Mouse (Mus musculus) thymus, adult 2 months (tissue): ENCODE results near the gene Lrpap1. TPM values are rescaled to one million over a fixed set of nuclear protein-coding genes. Genes with fewer than 3 reads are reported as not detected.

Source experiments
- DNase-seq: peaks from one replicate; pipeline ENCODE4 v3.0.0; 2021
- H3K27ac ChIP-seq: fragments of 200-500 bp; 2 replicates; pipeline ENCODE4 v1.5.1; 2012; ENCODE audit warnings: low read length, control low read depth; ENCODE audit not compliant: control insufficient read depth, insufficient read depth
- H3K27me3 ChIP-seq: fragments of 200-500 bp; 2 replicates; pipeline ENCODE4 v1.6.1; 2012; ENCODE audit warnings: mild to moderate bottlenecking, low read length, moderate library complexity, mixed read lengths; ENCODE audit not compliant: control insufficient read depth, insufficient read depth
- H3K36me3 ChIP-seq: fragments of 200-500 bp; 2 replicates; pipeline ENCODE4 v1.6.1; 2012; ENCODE audit warnings: mild to moderate bottlenecking, low read length, moderate library complexity; ENCODE audit not compliant: control insufficient read depth, insufficient read depth
- H3K4me1 ChIP-seq: fragments of 200-500 bp; replicated peaks from 2 replicates; pipeline ENCODE4 v1.6.1; 2012; ENCODE audit warnings: low read length; ENCODE audit not compliant: control insufficient read depth, insufficient read depth
- H3K4me3 ChIP-seq: fragments of 200-500 bp; 2 replicates; pipeline ENCODE4 v1.5.1; 2012; ENCODE audit warnings: mild to moderate bottlenecking, low read length, control low read depth, moderate library complexity; ENCODE audit not compliant: control insufficient read depth, insufficient read depth
- CTCF ChIP-seq: fragments of 200-500 bp; IDR thresholded peaks from 2 replicates; pipeline ENCODE4 v1.5.1; 2012; ENCODE audit warnings: mild to moderate bottlenecking, control low read depth, low read length, moderate library complexity, borderline replicate concordance; ENCODE audit not compliant: control insufficient read depth, poor library complexity, insufficient read depth; ENCODE audit errors: extremely low read depth
- POLR2A ChIP-seq: fragments of 200-500 bp; IDR thresholded peaks from 2 replicates; pipeline ENCODE4 v1.6.1; 2012; ENCODE audit warnings: mild to moderate bottlenecking, low read length, control low read depth, moderate library complexity; ENCODE audit not compliant: control insufficient read depth, poor library complexity, insufficient read depth; ENCODE audit errors: extremely low read depth
- WGBS: fragments of 180-500 bp; shearing (Covaris S2); methylation state at CpG from one replicate; pipeline ENCODE4 v1.1.7; 2018; 5-methylcytosine and 5-hydroxymethylcytosine counted together
- polyA plus RNA-seq: library from polyadenylated mRNA; depleted of rRNA; stranded (reverse); fragments of >200 nt; gene quantifications from 2 replicates; pipeline ENCODE4 v1.2.3, GENCODE M21; 2012

Gene Lrpap1
- polyA plus RNA-seq, 1 experiment: 24.4 TPM

GRCm38 (mm10) chr5:35105922-35106298, 344 bp upstream of the Lrpap1 start:
- Histone ChIP-seq H3K4me3 (peak overlapping the region; percentile 67), H3K4me1 (peaks cover 18% of the 10 kb centered on the region), H3K27ac (no peak overlapping the region), H3K27me3 (no peaks in the 10 kb centered on the region), H3K36me3 (peaks cover 13% of the 10 kb centered on the region)
- 15% methylated on average over 11 of the region's 11 CpGs for WGBS
- no peak for TF ChIP-seq CTCF
- TF ChIP-seq POLR2A: no peak
- no peak for DNase-seq

GRCm38 (mm10) chr5:35104183-35104959, 1.2 kb downstream of the Lrpap1 start:
- Histone ChIP-seq H3K36me3 (peaks cover 14% of the 10 kb centered on the region), H3K4me3 (no peak overlapping the region), H3K4me1 (peaks cover 18% of the 10 kb centered on the region), H3K27me3 (no peaks in the 10 kb centered on the region), H3K27ac (no peak overlapping the region)
- 85% methylated on average over 8 of the region's 8 CpGs for WGBS
- DNase-seq: no peak
- no peak for TF ChIP-seq CTCF
- no peak for TF ChIP-seq POLR2A

- TF ChIP-seq POLR2A: no peak
- TF ChIP-seq CTCF: no peak
- H3K36me3 ChIP-seq: peaks cover 17% of the 10 kb centered on the region
- H3K27me3 ChIP-seq: no peaks in the 10 kb centered on the region
- H3K4me1 ChIP-seq: peaks cover 18% of the 10 kb centered on the region
- H3K4me3 ChIP-seq: no peak overlapping the region
- DNase-seq: no peak
- WGBS: 100% methylated on average over 2 of the region's 2 CpGs
- no peak overlapping the region for H3K27ac ChIP-seq
Observed at GRCm38 (mm10) chr5:35103528-35103927, 2.0 kb downstream of the Lrpap1 start.

GRCm38 (mm10) chr5:35103086-35103485, 2.5 kb downstream of the Lrpap1 start:
- Histone ChIP-seq H3K27me3 (no peaks in the 10 kb centered on the region), H3K4me3 (no peak overlapping the region), H3K4me1 (peaks cover 18% of the 10 kb centered on the region), H3K36me3 (peaks cover 22% of the 10 kb centered on the region), H3K27ac (no peak overlapping the region)
- WGBS: 90% methylated on average over 8 of the region's 8 CpGs
- TF ChIP-seq POLR2A: no peak
- TF ChIP-seq CTCF: no peak
- no peak for DNase-seq

GRCm38 (mm10) chr5:35091636-35092035, 13.9 kb downstream of the Lrpap1 start:
- H3K27me3 ChIP-seq: no peaks in the 10 kb centered on the region
- TF ChIP-seq CTCF (no peak), POLR2A (no peak)
- 93% methylated on average over 3 of the region's 3 CpGs for WGBS
- no peak overlapping the region for H3K4me3 ChIP-seq
- no peak for DNase-seq
- H3K27ac ChIP-seq: no peak overlapping the region
- H3K4me1 ChIP-seq: no peaks in the 10 kb centered on the region
- peaks cover 31% of the 10 kb centered on the region for H3K36me3 ChIP-seq

- TF ChIP-seq POLR2A: no peak
- TF ChIP-seq CTCF: no peak
- no peak overlapping the region for H3K27ac ChIP-seq
- DNase-seq: no peak
- H3K4me3 ChIP-seq: no peak overlapping the region
- H3K27me3 ChIP-seq: no peaks in the 10 kb centered on the region
- WGBS: 94% methylated on average over 5 of the region's 5 CpGs
- H3K4me1 ChIP-seq: no peaks in the 10 kb centered on the region
- peaks cover 22% of the 10 kb centered on the region for H3K36me3 ChIP-seq
Observed at GRCm38 (mm10) chr5:35089614-35089963, 16.0 kb downstream of the Lrpap1 start.

- Histone ChIP-seq H3K4me3 (no peak overlapping the region), H3K36me3 (peaks cover 19% of the 10 kb centered on the region), H3K27ac (no peak overlapping the region), H3K27me3 (no peaks in the 10 kb centered on the region), H3K4me1 (no peaks in the 10 kb centered on the region)
- DNase-seq: peak; percentile 61
- 54% methylated on average over 9 of the region's 9 CpGs for WGBS
- TF ChIP-seq CTCF (peak; percentile 75; the same call in 1 of the 2 replicates), POLR2A (no peak)
Observed at GRCm38 (mm10) chr5:35088785-35089613, 16.6 kb downstream of the Lrpap1 start.
